Mouse (Mus musculus) stomach, embryonic 14.5 days (tissue): ENCODE results near the gene Mup20. TPM values are rescaled to one million over a fixed set of nuclear protein-coding genes. Genes with fewer than 3 reads are reported as not detected.
"Not testable (repeated sequence)": the region's sequence is repeated elsewhere in the genome, so short reads cannot be mapped to it uniquely, and the experiment has no call there.

Source experiments
- ATAC-seq: fragments of 200-750 bp; cut with Nextera tagmentation; 2 replicates; pipeline ENCODE4 v1.8.0; 2017; ENCODE audit warnings: low read depth, moderate TSS enrichment; ENCODE audit not compliant: insufficient number of reproducible peaks, insufficient read depth, low FRiP score
- H3K27ac ChIP-seq: fragments of 300-500 bp; sonication (generic); 2 replicates; pipeline ENCODE4 v1.5.1; 2014; ENCODE audit warnings: mild to moderate bottlenecking, low read length, moderate library complexity, mixed read lengths
- H3K27me3 ChIP-seq: fragments of 300-500 bp; sonication (generic); 2 replicates; pipeline ENCODE4 v1.6.1; 2014; ENCODE audit warnings: low read length, control low read depth, mixed read lengths; ENCODE audit not compliant: control insufficient read depth, insufficient read depth
- H3K36me3 ChIP-seq: fragments of 300-500 bp; sonication (generic); 2 replicates; pipeline ENCODE4 v1.6.1; 2014; ENCODE audit warnings: mild to moderate bottlenecking, control low read depth, low read length, moderate library complexity, mixed read lengths; ENCODE audit not compliant: control insufficient read depth, insufficient read depth
- H3K4me1 ChIP-seq: fragments of 300-500 bp; sonication (generic); 2 replicates; pipeline ENCODE4 v1.6.1; 2014; ENCODE audit warnings: low read length, control low read depth, mixed read lengths; ENCODE audit not compliant: control insufficient read depth, insufficient read depth
- H3K4me2 ChIP-seq: fragments of 300-500 bp; sonication (generic); replicated peaks from 2 replicates; pipeline ENCODE4 v1.6.1; 2014; ENCODE audit warnings: low read depth, low read length, control low read depth
- H3K4me3 ChIP-seq: fragments of 300-500 bp; sonication (generic); 2 replicates; pipeline ENCODE4 v1.5.1; 2014; ENCODE audit warnings: low read depth, low read length, control low read depth
- H3K9ac ChIP-seq: fragments of 300-500 bp; sonication (generic); replicated peaks from 2 replicates; pipeline ENCODE4 v1.6.1; 2014; ENCODE audit warnings: low read depth, mild to moderate bottlenecking, control low read depth, low read length, moderate library complexity, mixed read lengths
- H3K9me3 ChIP-seq: fragments of 300-500 bp; sonication (generic); 2 replicates; pipeline ENCODE4 v1.6.1; 2016; ENCODE audit warnings: low read depth, low read length, control low read depth; ENCODE audit not compliant: control insufficient read depth
- WGBS: fragments of 180-500 bp; shearing (Covaris S2); extraction: QIAGEN DNeasy Blood & Tissue Kit; methylation state at CpG from one replicate; pipeline ENCODE4 v1.1.7; 2014; 5-methylcytosine and 5-hydroxymethylcytosine counted together
- polyA plus RNA-seq: library from polyadenylated mRNA; unstranded; fragments of >200 nt; fragmentation: Nextera tagmentation; extraction: Ambion mirVana; gene quantifications from 2 replicates; pipeline ENCODE4 v1.2.1, GENCODE M21; 2014

The Mup20 gene
- polyA plus RNA-seq = not detected in 2 replicates

- H3K4me2 ChIP-seq, H3K27ac ChIP-seq, H3K27me3 ChIP-seq, ATAC-seq, H3K9me3 ChIP-seq, H3K9ac ChIP-seq, H3K4me1 ChIP-seq, H3K36me3 ChIP-seq, H3K4me3 ChIP-seq: not testable (repeated sequence)
- 100% methylated on average over 2 of the region's 3 CpGs for WGBS
Observed at GRCm38 (mm10) chr4:62054058-62054457, at the start of gene Mup20. TSS of gene Mup20 (minus strand) at chr4:62054158.

GRCm38 (mm10) chr4:62103366-62103765 lies 49.4 kb upstream of the Mup20 start:
- not testable (repeated sequence) for ATAC-seq, H3K4me2 ChIP-seq, H3K4me1 ChIP-seq, H3K36me3 ChIP-seq, H3K4me3 ChIP-seq, H3K9ac ChIP-seq, H3K9me3 ChIP-seq, H3K27me3 ChIP-seq, H3K27ac ChIP-seq
- 81% methylated on average over 2 of the region's 2 CpGs for WGBS

GRCm38 (mm10) chr4:62087953-62088352 lies 34.0 kb upstream of the Mup20 start:
- 84% methylated on average over 2 of the region's 2 CpGs for WGBS
- Histone ChIP-seq H3K36me3 (no peaks in the 10 kb centered on the region), H3K9ac (no peak overlapping the region), H3K9me3 (no peaks in the 10 kb centered on the region), H3K27me3 (no peaks in the 10 kb centered on the region), H3K4me2 (no peak overlapping the region), H3K27ac (no peak overlapping the region), H3K4me3 (no peak overlapping the region), H3K4me1 (no peaks in the 10 kb centered on the region)
- no peak for ATAC-seq

DNA sequence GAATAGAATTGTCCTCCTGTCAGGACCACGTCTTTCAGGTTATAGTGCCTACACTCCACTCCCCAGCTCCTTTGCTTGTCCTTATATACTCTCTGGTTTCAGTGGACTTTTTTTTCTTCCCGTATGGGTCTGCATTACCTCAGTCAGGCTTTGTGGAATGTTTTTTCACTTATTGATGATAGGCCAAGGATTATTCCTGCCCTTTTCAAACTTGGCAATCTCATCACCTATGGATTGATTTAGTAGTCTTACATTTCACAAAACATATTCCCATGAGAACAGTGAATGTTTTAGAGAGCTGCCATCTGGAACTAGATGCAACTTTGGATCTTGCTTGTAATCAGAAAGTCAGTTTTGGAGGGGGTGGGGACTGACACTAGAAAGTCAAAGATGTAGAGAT lies 33.3 kb upstream of the Mup20 start, which contains the start of gene Mup3:
Gene Mup3, minus strand, starts transcription at position 102 of the 400 bp plus-strand sequence.
- Histone ChIP-seq H3K4me2 (no peak within 1 kb of the TSS), H3K9me3 (no peaks in the 10 kb centered on the region), H3K36me3 (no peaks in the 10 kb centered on the region), H3K4me3 (no peak within 1 kb of the TSS), H3K27ac (no peak within 1 kb of the TSS), H3K4me1 (no peaks in the 10 kb centered on the region), H3K9ac (no peak within 1 kb of the TSS), H3K27me3 (no peaks in the 10 kb centered on the region)
- 88% methylated on average over 2 of the region's 2 CpGs for WGBS
- no peak for ATAC-seq

GRCm38 (mm10) chr4:62082755-62083154 lies 28.8 kb upstream of the Mup20 start:
- H3K4me2 ChIP-seq = no peak overlapping the region

DNA sequence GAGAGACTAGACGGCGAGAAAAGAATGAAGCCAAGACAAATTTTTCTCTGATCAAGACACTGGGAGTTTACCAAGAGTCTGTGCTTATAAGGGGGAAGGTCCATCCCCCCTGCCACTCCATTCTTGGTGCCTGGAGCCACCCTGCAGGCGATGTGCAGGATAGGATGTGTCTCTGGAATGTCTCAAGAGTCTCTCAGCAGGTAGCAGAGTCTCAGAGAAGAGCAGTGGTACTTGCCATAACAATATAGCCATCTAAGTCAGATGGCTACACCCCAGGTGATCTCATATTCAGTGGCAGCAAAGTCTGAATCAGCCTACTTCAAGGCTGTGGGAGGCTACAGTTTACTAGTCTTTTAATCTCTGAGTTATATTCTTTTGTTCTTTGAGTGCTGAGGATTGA lies 21.2 kb upstream of the Mup20 start:
- 68% methylated on average over 3 of the region's 3 CpGs for WGBS
- ATAC-seq = no peak
- H3K9ac ChIP-seq = no peak overlapping the region
- no peaks in the 10 kb centered on the region for H3K27me3 ChIP-seq
- no peak overlapping the region for H3K27ac ChIP-seq
- no peaks in the 10 kb centered on the region for H3K9me3 ChIP-seq
- H3K4me2 ChIP-seq = no peak overlapping the region
- H3K36me3 ChIP-seq = no peaks in the 10 kb centered on the region
- no peaks in the 10 kb centered on the region for H3K4me1 ChIP-seq
- no peak overlapping the region for H3K4me3 ChIP-seq

More at GRCm38 (mm10) chr4:62082755-62083154, 28.8 kb upstream of the Mup20 start:
- Histone ChIP-seq H3K27me3 (no peaks in the 10 kb centered on the region), H3K36me3 (no peaks in the 10 kb centered on the region), H3K9me3 (no peaks in the 10 kb centered on the region), H3K4me1 (no peaks in the 10 kb centered on the region), H3K27ac (no peak overlapping the region), H3K4me3 (no peak overlapping the region), H3K9ac (no peak overlapping the region)
- ATAC-seq = no peak

DNA sequence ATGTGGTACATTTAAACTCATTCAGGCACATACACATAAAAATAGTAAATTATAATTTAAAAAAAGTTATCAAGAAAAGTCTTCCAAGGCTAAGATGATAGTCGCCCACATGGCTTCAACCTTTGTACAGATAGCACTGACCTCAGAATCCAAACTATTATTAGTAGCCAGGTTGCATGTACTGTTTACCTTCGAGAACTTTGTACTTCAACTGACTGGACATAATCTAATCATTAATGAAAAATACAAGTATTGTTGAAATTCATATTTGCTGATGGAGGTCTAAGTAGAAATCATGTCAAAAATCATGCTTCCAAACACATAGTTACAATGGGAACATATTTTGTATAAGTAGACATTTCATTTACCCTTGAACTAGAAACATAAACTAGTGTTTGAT lies 822 bp upstream of the Mup20 start:
- H3K36me3 ChIP-seq, H3K9ac ChIP-seq, H3K4me1 ChIP-seq, H3K4me3 ChIP-seq, H3K27ac ChIP-seq, H3K9me3 ChIP-seq, ATAC-seq, H3K4me2 ChIP-seq, H3K27me3 ChIP-seq: not testable (repeated sequence)
- WGBS = 82% methylated on average over 2 of the region's 2 CpGs

- 72% methylated on average over 1 of the region's 1 CpGs for WGBS
- Histone ChIP-seq H3K9me3 (no peaks in the 10 kb centered on the region), H3K9ac (no peak overlapping the region), H3K4me1 (no peaks in the 10 kb centered on the region), H3K27me3 (no peaks in the 10 kb centered on the region), H3K27ac (no peak overlapping the region), H3K4me2 (no peak overlapping the region), H3K36me3 (no peaks in the 10 kb centered on the region), H3K4me3 (no peak overlapping the region)
- ATAC-seq = no peak
Observed at GRCm38 (mm10) chr4:62026281-62026680, 27.7 kb downstream of the Mup20 start.

DNA sequence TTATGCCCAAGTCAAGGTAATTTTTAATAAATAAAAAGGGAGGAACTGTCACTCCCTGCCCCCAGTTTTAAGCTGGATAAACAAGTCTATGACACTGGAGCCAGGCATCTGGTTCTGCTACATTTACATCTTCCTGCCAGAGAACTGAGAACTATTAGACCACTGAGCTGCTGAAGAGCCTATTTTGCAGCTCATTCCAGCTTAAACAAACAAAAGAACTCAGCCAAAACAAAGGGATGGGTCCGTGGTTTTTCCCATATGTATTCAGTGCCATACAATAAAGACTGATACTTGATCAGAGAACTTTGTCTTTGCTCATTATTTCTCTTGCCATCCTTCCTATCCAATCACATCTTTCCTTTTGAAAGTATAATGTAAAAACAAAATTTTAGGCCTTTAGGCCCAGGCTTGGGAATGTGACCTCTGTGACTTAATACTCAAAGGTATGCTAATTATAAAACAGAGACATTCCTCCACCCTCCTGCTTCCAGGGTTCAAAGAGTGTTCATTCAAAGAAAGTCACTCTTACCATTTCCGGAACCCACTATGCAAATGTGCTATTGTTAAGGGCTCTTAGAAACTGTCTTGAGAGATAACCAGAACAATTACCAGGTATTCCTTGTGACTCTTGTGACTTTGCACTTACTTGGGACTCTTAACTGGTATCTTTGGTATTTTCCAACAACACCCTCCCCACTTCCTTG lies 29.6 kb downstream of the Mup20 start:
- no peak overlapping the region for H3K9ac ChIP-seq
- no peaks in the 10 kb centered on the region for H3K36me3 ChIP-seq
- H3K27me3 ChIP-seq = no peaks in the 10 kb centered on the region
- no peak overlapping the region for H3K4me2 ChIP-seq
- ATAC-seq = no peak
- WGBS = 68% methylated on average over 2 of the region's 2 CpGs
- no peak overlapping the region for H3K27ac ChIP-seq
- no peak overlapping the region for H3K4me3 ChIP-seq
- H3K4me1 ChIP-seq = no peaks in the 10 kb centered on the region
- H3K9me3 ChIP-seq = no peaks in the 10 kb centered on the region
